Mouse (Mus musculus): ENCODE results near the gene Gng8. TPM values are rescaled to one million over a fixed set of nuclear protein-coding genes. Genes with fewer than 3 reads are reported as not detected.

Gene Gng8
- polyA plus RNA-seq (2017; shearing (Covaris generic)) = not detected

GRCm38 (mm10) chr7:16891641-16892351 lies at the start of gene Gng8:
Gng8 (plus strand) TSS chr7:16891786.

GRCm38 (mm10) chr7:16842645-16843063 lies 48.9 kb upstream of the Gng8 start, which contains the start of gene Prkd2:
Prkd2 (plus strand) TSS chr7:16842902.

GRCm38 (mm10) chr7:16875310-16875325 lies 16.5 kb upstream of the Gng8 start, which contains the start of gene Dact3:
Dact3 (plus strand) TSS chr7:16875317.

DNA sequence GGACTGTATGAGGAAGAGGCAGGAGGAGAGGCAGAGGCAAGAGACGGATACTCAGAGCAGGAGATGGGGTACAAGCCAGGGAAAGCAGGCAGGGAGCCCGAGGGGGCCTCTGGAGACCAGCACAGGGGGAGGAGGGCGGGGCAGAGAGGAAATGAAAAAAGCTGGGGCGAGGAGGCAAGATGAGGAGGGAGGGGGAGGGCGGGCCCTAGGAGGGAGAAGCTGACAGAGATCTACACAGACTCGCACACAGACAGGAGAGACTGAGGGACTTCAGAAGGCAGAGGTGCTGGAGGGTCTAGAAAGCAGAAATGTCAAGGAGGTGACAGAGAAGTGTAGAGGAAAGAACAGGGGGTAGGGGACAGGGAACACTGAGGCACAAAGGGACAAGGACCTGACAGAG lies 14.7 kb downstream of the Gng8 start, which contains the start of gene Ptgir:
Gene Ptgir (plus strand): TSS at position 210 of the 400 bp plus-strand sequence.

DNA sequence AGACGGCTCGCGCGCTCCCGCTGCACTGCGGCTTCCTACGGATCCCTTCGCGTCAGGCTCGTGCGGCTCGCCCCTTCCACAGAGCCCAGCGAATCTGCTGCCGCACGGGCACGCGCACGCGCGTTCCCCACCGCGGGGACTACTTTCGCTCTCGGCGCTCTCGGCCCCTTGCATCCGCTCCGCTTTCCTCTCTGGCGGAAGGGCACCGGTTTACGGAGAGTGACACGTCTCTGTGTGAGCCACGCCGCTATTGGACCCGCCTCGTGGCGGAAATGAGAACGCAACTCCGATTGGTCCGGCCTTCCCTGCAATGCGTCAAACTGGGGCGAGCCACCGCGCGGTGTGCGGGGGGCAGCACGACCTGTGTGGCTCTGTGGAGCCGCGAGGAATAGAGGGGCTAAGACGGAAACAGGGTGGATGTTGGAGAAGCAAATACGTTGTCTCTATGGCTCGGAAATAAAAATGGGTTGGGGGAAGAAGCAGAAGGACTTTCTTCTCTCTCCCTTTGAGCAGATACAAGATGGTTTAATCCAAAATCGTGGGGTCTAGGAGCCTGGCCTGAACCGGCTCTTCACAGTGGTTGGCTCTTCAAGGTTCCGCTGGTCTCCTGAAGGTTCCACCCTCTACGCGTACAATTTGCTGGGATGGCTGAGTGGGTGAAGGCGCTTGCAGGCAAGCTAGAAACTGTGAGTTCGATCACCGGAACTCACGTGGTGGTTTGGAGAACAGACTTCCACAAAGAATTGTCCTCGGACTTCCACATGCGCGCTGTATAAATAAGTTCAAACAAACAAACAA lies 32.6 kb downstream of the Gng8 start, which contains the start of gene Calm3:
Gene Calm3 (minus strand): TSS at position 78 of the 798 bp plus-strand sequence.

GRCm38 (mm10) chr7:16944061-16944807 lies 52.6 kb downstream of the Gng8 start, which contains the start of gene Pnmal2:
Pnmal2 (plus strand) TSS chr7:16944682.

Other genes with a start within 250 kb of the Gng8 start
- gene Ceacam15, start 216.1 kb upstream of the Gng8 start, polyA plus RNA-seq (2017; shearing (Covaris generic)) = 1 to 10 TPM in 1 of 2 experiments, under 1 TPM in 1; 0.60 to 1.8 TPM
- under 1 TPM in 1 of 2 experiments, not detected in 1; 0.22 TPM for gene Ceacam9, start 169.9 kb upstream of the Gng8 start, polyA plus RNA-seq (2017; shearing (Covaris generic))
- 100 to 1,000 TPM; 133 to 165 TPM for gene Ap2s1, start 153.4 kb upstream of the Gng8 start, polyA plus RNA-seq (2017; shearing (Covaris generic))
- gene Slc1a5, start 110.4 kb upstream of the Gng8 start, polyA plus RNA-seq (2017; shearing (Covaris generic)) = 100 to 1,000 TPM; 334 to 412 TPM
- 10 to 100 TPM; 68.2 to 82.5 TPM for gene Strn4, start 75.9 kb upstream of the Gng8 start, polyA plus RNA-seq (2017; shearing (Covaris generic))
- gene Fkrp, start 75.1 kb upstream of the Gng8 start, polyA plus RNA-seq (2017; shearing (Covaris generic)) = 10 to 100 TPM; 24.3 to 28.0 TPM
- gene Prkd2, start 48.9 kb upstream of the Gng8 start, polyA plus RNA-seq (2017; shearing (Covaris generic)) = 100 to 1,000 TPM; 175 to 246 TPM
- gene Dact3, start 16.5 kb upstream of the Gng8 start, polyA plus RNA-seq (2017; shearing (Covaris generic)) = under 1 TPM in 1 of 2 experiments, not detected in 1; 0.42 TPM
- 10 to 100 TPM in 1 of 2 experiments, 1 to 10 TPM in 1; 7.2 to 27.8 TPM for gene Ptgir, start 14.7 kb downstream of the Gng8 start, polyA plus RNA-seq (2017; shearing (Covaris generic))
- gene Calm3, start 32.3 kb downstream of the Gng8 start, polyA plus RNA-seq (2017; shearing (Covaris generic)) = 100 to 1,000 TPM; 107 to 138 TPM
- gene Pnmal2, start 52.9 kb downstream of the Gng8 start, polyA plus RNA-seq (2017; shearing (Covaris generic)) = 1 to 10 TPM in 1 of 2 experiments, under 1 TPM in 1; 0.06 to 1.4 TPM
- under 1 TPM in 1 of 2 experiments, not detected in 1; 0.36 TPM for gene Pnmal1, start 67.9 kb downstream of the Gng8 start, polyA plus RNA-seq (2017; shearing (Covaris generic))
- 1 to 10 TPM; 2.3 to 2.7 TPM for gene Gm42372, start 91.3 kb downstream of the Gng8 start, polyA plus RNA-seq (2017; shearing (Covaris generic))
- under 1 TPM; 0.04 to 0.65 TPM for gene Ccdc8, start 100.9 kb downstream of the Gng8 start, polyA plus RNA-seq (2017; shearing (Covaris generic))
- 100 to 1,000 TPM; 111 to 125 TPM for gene Ppp5c, start 136.1 kb downstream of the Gng8 start, polyA plus RNA-seq (2017; shearing (Covaris generic))
- 1 to 10 TPM in 1 of 2 experiments, under 1 TPM in 1; 0.24 to 2.0 TPM for gene Hif3a, start 170.6 kb downstream of the Gng8 start, polyA plus RNA-seq (2017; shearing (Covaris generic))
- gene Psg16, start 182.3 kb downstream of the Gng8 start, polyA plus RNA-seq (2017; shearing (Covaris generic)) = 1 to 10 TPM in 1 of 2 experiments, under 1 TPM in 1; 0.63 to 2.5 TPM

All from inflammation-experienced regulatory T-cells (primary cell).